Mouse (Mus musculus): Measurements from ENCODE around the gene Eps15l1. TPM values are rescaled to one million over a fixed set of nuclear protein-coding genes. Genes with fewer than 3 reads are reported as not detected.

Gene Eps15l1
- total and polyA plus RNA-seq, 2 experiments from 2014 or later = 48.8 to 62.9 TPM

- peaks cover 71% of the 10 kb centered on the region for H3K36me3 ChIP-seq (ENCODE audit: insufficient read depth)
- DNase-seq (no peak), ATAC-seq (no peak)
- TF ChIP-seq CTCF (IDR thresholded peaks at IDR 0.05; ENCODE audit: low read depth) = no peak
- no peak overlapping the region for H3K4me2 ChIP-seq (ENCODE audit: low read depth)
- no peaks in the 10 kb centered on the region for H3K4me1 ChIP-seq (ENCODE audit: insufficient read depth)
- H3K9ac ChIP-seq = no peak overlapping the region
- WGBS = 90% methylated on average over 6 of the region's 6 CpGs
- H3K9me3 ChIP-seq (ENCODE audit: low read length) = no peaks in the 10 kb centered on the region
- no peak overlapping the region for H3K27ac ChIP-seq (ENCODE audit: low read depth, low read length)
- H3K27me3 ChIP-seq (ENCODE audit: insufficient read depth, low read length) = no peaks in the 10 kb centered on the region
- H3K4me3 ChIP-seq (ENCODE audit: low read depth, low read length) = no peak overlapping the region
Observed at GRCm38 (mm10) chr8:72458457-72458856, 37.2 kb upstream of the Eps15l1 start.

- TF ChIP-seq CTCF (IDR thresholded peaks at IDR 0.05; ENCODE audit: low read depth) = no peak
- Histone ChIP-seq H3K4me3 (ENCODE audit: low read depth, low read length) (no peak overlapping the region), H3K36me3 (ENCODE audit: insufficient read depth) (peaks cover 72% of the 10 kb centered on the region), H3K4me1 (ENCODE audit: insufficient read depth) (no peaks in the 10 kb centered on the region), H3K27me3 (ENCODE audit: insufficient read depth, low read length) (no peaks in the 10 kb centered on the region), H3K9me3 (ENCODE audit: low read length) (no peaks in the 10 kb centered on the region), H3K9ac (no peak overlapping the region), H3K4me2 (ENCODE audit: low read depth) (no peak overlapping the region), H3K27ac (ENCODE audit: low read depth, low read length) (no peak overlapping the region)
- no peak for ATAC-seq
- no peak for DNase-seq
- 97% methylated on average over 3 of the region's 3 CpGs for WGBS
Observed at GRCm38 (mm10) chr8:72457806-72458205, 36.5 kb upstream of the Eps15l1 start.

GRCm38 (mm10) chr8:72455317-72455716 is 34.1 kb upstream of the Eps15l1 start:
- H3K27me3 ChIP-seq (ENCODE audit: insufficient read depth, low read length) = no peaks in the 10 kb centered on the region
- no peak for ATAC-seq
- H3K4me1 ChIP-seq (ENCODE audit: insufficient read depth) = no peaks in the 10 kb centered on the region
- no peaks in the 10 kb centered on the region for H3K9me3 ChIP-seq (ENCODE audit: low read length)
- H3K4me3 ChIP-seq (ENCODE audit: low read depth, low read length) = no peak overlapping the region
- H3K9ac ChIP-seq = no peak overlapping the region
- DNase-seq = no peak
- H3K36me3 ChIP-seq (ENCODE audit: insufficient read depth) = peaks cover 61% of the 10 kb centered on the region
- WGBS = 93% methylated on average over 4 of the region's 4 CpGs
- TF ChIP-seq CTCF (IDR thresholded peaks at IDR 0.05; ENCODE audit: low read depth) = no peak
- H3K27ac ChIP-seq (ENCODE audit: low read depth, low read length) = no peak overlapping the region
- no peak overlapping the region for H3K4me2 ChIP-seq (ENCODE audit: low read depth)

- Histone ChIP-seq H3K27me3 (ENCODE audit: insufficient read depth, low read length) (no peaks in the 10 kb centered on the region), H3K9ac (no peak overlapping the region), H3K4me3 (ENCODE audit: low read depth, low read length) (no peak overlapping the region), H3K4me2 (ENCODE audit: low read depth) (no peak overlapping the region), H3K36me3 (ENCODE audit: insufficient read depth) (peaks cover 65% of the 10 kb centered on the region), H3K9me3 (ENCODE audit: low read length) (no peaks in the 10 kb centered on the region), H3K27ac (ENCODE audit: low read depth, low read length) (no peak overlapping the region), H3K4me1 (ENCODE audit: insufficient read depth) (no peaks in the 10 kb centered on the region)
- DNase-seq = no peak
- ATAC-seq = no peak
- 97% methylated on average over 2 of the region's 2 CpGs for WGBS
- TF ChIP-seq CTCF (IDR thresholded peaks at IDR 0.05; ENCODE audit: low read depth) = 0 out of 2 replicates have a peak, but pooled peaks have one; percentile 16
Observed at GRCm38 (mm10) chr8:72453904-72454303, 32.6 kb upstream of the Eps15l1 start.

GRCm38 (mm10) chr8:72451516-72451915 is 30.3 kb upstream of the Eps15l1 start:
- Histone ChIP-seq H3K36me3 (ENCODE audit: insufficient read depth) (peaks cover 55% of the 10 kb centered on the region), H3K9ac (no peak overlapping the region), H3K4me3 (ENCODE audit: low read depth, low read length) (no peak overlapping the region), H3K27ac (ENCODE audit: low read depth, low read length) (no peak overlapping the region), H3K27me3 (ENCODE audit: insufficient read depth, low read length) (no peaks in the 10 kb centered on the region), H3K4me2 (ENCODE audit: low read depth) (no peak overlapping the region), H3K4me1 (ENCODE audit: insufficient read depth) (no peaks in the 10 kb centered on the region), H3K9me3 (ENCODE audit: low read length) (no peaks in the 10 kb centered on the region)
- no peak for TF ChIP-seq CTCF (IDR thresholded peaks at IDR 0.05; ENCODE audit: low read depth)
- DNase-seq (no peak), ATAC-seq (no peak)
- 94% methylated on average over 8 of the region's 8 CpGs for WGBS

GRCm38 (mm10) chr8:72445071-72445470 is 23.8 kb upstream of the Eps15l1 start:
- Histone ChIP-seq H3K9ac (no peak overlapping the region), H3K9me3 (ENCODE audit: low read length) (no peaks in the 10 kb centered on the region), H3K4me2 (ENCODE audit: low read depth) (no peak overlapping the region), H3K4me1 (ENCODE audit: insufficient read depth) (peaks cover 3% of the 10 kb centered on the region; the same call in 1 of the 2 replicates), H3K4me3 (ENCODE audit: low read depth, low read length) (no peak overlapping the region), H3K27ac (ENCODE audit: low read depth, low read length) (no peak overlapping the region), H3K27me3 (ENCODE audit: insufficient read depth, low read length) (no peaks in the 10 kb centered on the region), H3K36me3 (ENCODE audit: insufficient read depth) (peaks cover 13% of the 10 kb centered on the region)
- ATAC-seq = no peak
- no peak for DNase-seq
- TF ChIP-seq CTCF (IDR thresholded peaks at IDR 0.05; ENCODE audit: low read depth) = no peak
- WGBS = 92% methylated on average over 6 of the region's 6 CpGs

- Histone ChIP-seq H3K4me3 (ENCODE audit: low read depth, low read length) (peak overlapping the region; percentile 42), H3K9me3 (ENCODE audit: low read length) (no peaks in the 10 kb centered on the region), H3K27me3 (ENCODE audit: insufficient read depth, low read length) (no peaks in the 10 kb centered on the region), H3K9ac (peak overlapping the region; percentile 61), H3K27ac (ENCODE audit: low read depth, low read length) (peak overlapping the region; percentile 71), H3K36me3 (ENCODE audit: insufficient read depth) (peaks cover 2% of the 10 kb centered on the region), H3K4me1 (ENCODE audit: insufficient read depth) (peaks cover 3% of the 10 kb centered on the region; the same call in 1 of the 2 replicates), H3K4me2 (ENCODE audit: low read depth) (peak overlapping the region; percentile 50)
- no peak for TF ChIP-seq CTCF (IDR thresholded peaks at IDR 0.05; ENCODE audit: low read depth)
- WGBS = 38% methylated on average over 6 of the region's 6 CpGs
- DNase-seq = no peak
- peak; percentile 44; the same call in 1 of the 2 replicates for ATAC-seq
Observed at GRCm38 (mm10) chr8:72443994-72444350, 22.7 kb upstream of the Eps15l1 start.
